Mouse (Mus musculus) heart, embryonic 10.5 days (tissue): ENCODE measurements around the gene Gm3415. TPM values are rescaled to one million over a fixed set of nuclear protein-coding genes. Genes with fewer than 3 reads are reported as not detected.

Experiments
- polyA plus RNA-seq: library from polyadenylated mRNA; unstranded; fragments of >200 nt; fragmentation: Nextera tagmentation; extraction: Ambion mirVana; gene quantifications from 2 replicates; pipeline ENCODE4 v1.2.1, GENCODE M21; 2016

The Gm3415 gene
- polyA plus RNA-seq, 1 experiment from 2014 or later, result not detected

Other genes with a start within 250 kb of the Gm3415 start
- gene Wasf3, start 171.2 kb upstream of the Gm3415 start, polyA plus RNA-seq, result 0.69 and 2.0 TPM in 2 replicates
- not detected in 2 replicates for gene Gm6408, start 74.2 kb upstream of the Gm3415 start, polyA plus RNA-seq
- not detected in 2 replicates for gene Gm6370, start 64.8 kb upstream of the Gm3415 start, polyA plus RNA-seq
- gene 4930449I24Rik, start 53.7 kb upstream of the Gm3415 start, polyA plus RNA-seq, result not detected in 2 replicates
- not detected in 2 replicates for gene Gm3402, start 42.0 kb upstream of the Gm3415 start, polyA plus RNA-seq
- not detected in 2 replicates for gene Gm3404, start 30.3 kb upstream of the Gm3415 start, polyA plus RNA-seq
- not detected in 2 replicates for gene Gm3409, start 18.5 kb upstream of the Gm3415 start, polyA plus RNA-seq
- 0.09 and 0.23 TPM in 2 replicates for gene Gpr12, start 29.1 kb downstream of the Gm3415 start, polyA plus RNA-seq
- 14.7 and 14.9 TPM in 2 replicates for gene Usp12, start 238.9 kb downstream of the Gm3415 start, polyA plus RNA-seq